Mouse (Mus musculus) left cerebral cortex, adult 9 months (tissue): ENCODE measurements at regions not wholly inside any gene's neighbourhood (a gene's known extent, or its start where the extent isn't known, plus 50 kb on each side); places are given as distances from the start of the nearest gene placed in this dataset.

Experiments
- DNase-seq, 2 experiments: peaks; one replicate each; pipeline ENCODE4 v3.0.0; 2022; ENCODE audit warnings: low spot score in 2 of 2

- DNase-seq = no peak
These were observed 355.5 kb downstream of the Anxa1 start for GRCm38 (mm10) chr19:20035223-20035622.

- no peak for DNase-seq
These were observed 363.0 kb downstream of the Anxa1 start for GRCm38 (mm10) chr19:20027667-20028282.

- DNase-seq = no peak
These were observed 376.6 kb downstream of the Anxa1 start for GRCm38 (mm10) chr19:20014114-20014513.

- DNase-seq = no peak
These were observed 380.8 kb downstream of the Anxa1 start for GRCm38 (mm10) chr19:20009801-20010441.

GRCm38 (mm10) chr19:20005932-20006625 lies 384.7 kb downstream of the Anxa1 start:
- DNase-seq = no peak

GRCm38 (mm10) chr19:19987255-19987654 lies 403.5 kb downstream of the Anxa1 start:
- no peak for DNase-seq

GRCm38 (mm10) chr19:19978816-19979215 lies 411.9 kb downstream of the Anxa1 start:
- DNase-seq = no peak

- DNase-seq = no peak
These were observed 413.0 kb downstream of the Anxa1 start for GRCm38 (mm10) chr19:19977609-19978259.

GRCm38 (mm10) chr19:19976776-19977175 lies 414.0 kb downstream of the Anxa1 start:
- no peak for DNase-seq

GRCm38 (mm10) chr19:19969780-19970512 lies 420.8 kb downstream of the Anxa1 start:
- no peak for DNase-seq

- no peak for DNase-seq
These were observed 421.4 kb downstream of the Anxa1 start for GRCm38 (mm10) chr19:19969335-19969734.

GRCm38 (mm10) chr19:19945247-19945646 lies 445.5 kb downstream of the Anxa1 start:
- no peak for DNase-seq

- DNase-seq = no peak
These were observed 448.0 kb downstream of the Anxa1 start for GRCm38 (mm10) chr19:19942697-19943096.

- no peak for DNase-seq
These were observed 469.6 kb downstream of the Anxa1 start for GRCm38 (mm10) chr19:19921109-19921508.

GRCm38 (mm10) chr19:19885933-19886710 lies 504.6 kb downstream of the Anxa1 start:
- peak in 1 of 2 experiments; percentile 10 for DNase-seq

- peak in 1 of 2 experiments; percentile 6 for DNase-seq
These were observed 509.8 kb downstream of the Anxa1 start for GRCm38 (mm10) chr19:19880895-19881294.

GRCm38 (mm10) chr19:19848152-19848551 lies 542.6 kb downstream of the Anxa1 start:
- DNase-seq = no peak

- DNase-seq = no peak
These were observed 582.8 kb downstream of the Anxa1 start for GRCm38 (mm10) chr19:19807992-19808391.

GRCm38 (mm10) chr19:19793835-19794234 lies 596.9 kb downstream of the Anxa1 start:
- DNase-seq = no peak

GRCm38 (mm10) chr19:19783507-19783906 lies 607.2 kb downstream of the Anxa1 start:
- DNase-seq = no peak

GRCm38 (mm10) chr19:19777891-19778290 lies 612.9 kb downstream of the Anxa1 start:
- peak; percentile 32 to 56 for DNase-seq
